Mouse (Mus musculus): ENCODE results near the gene Wfdc2. TPM values are rescaled to one million over a fixed set of nuclear protein-coding genes. Genes with fewer than 3 reads are reported as not detected.

The Wfdc2 gene
- total and polyA plus RNA-seq, 3 experiments: not detected

GRCm38 (mm10) chr2:164564346-164564745 lies 2.1 kb downstream of the Wfdc2 start:
- peaks cover 14% of the 10 kb centered on the region for H3K9me3 ChIP-seq (replicated peaks; ENCODE audit: low read length)
- H3K4me1 ChIP-seq (ENCODE audit: control insufficient read depth in 1 of 2, insufficient read depth in 2 of 2): no peaks in the 10 kb centered on the region
- H3K27ac ChIP-seq (ENCODE audit: insufficient read depth, low read depth): no peak overlapping the region
- H3K36me3 ChIP-seq (replicated peaks in 1 of 2; ENCODE audit: control insufficient read depth in 1 of 2, insufficient read depth in 1 of 2, low read length in 1 of 2): no peaks in the 10 kb centered on the region
- DNase-seq (ENCODE audit: extremely low read depth): no peak
- no peak overlapping the region for H3K4me2 ChIP-seq (ENCODE audit: insufficient read depth, low read depth, poor library complexity, severe bottlenecking)
- in situ Hi-C loops (cut with MboI; ENCODE audit: low pct_ligation_motif_present, low pct_unique_long_range_greater_than_20kb, low sequenced_read_pairs) (no loop called here), dilution Hi-C loops (cut with MboI; ENCODE audit: extremely low pct_ligation_motif_present, extremely low pct_unique_long_range_greater_than_20kb, low sequenced_read_pairs) (no loop called here)
- no peak overlapping the region for H3K4me3 ChIP-seq (replicated peaks in 1 of 3; ENCODE audit: low read depth in 2 of 3, low read length in 2 of 3, poor library complexity in 1 of 3)
- no peaks in the 10 kb centered on the region for H3K79me2 ChIP-seq (replicated peaks; ENCODE audit: control insufficient read depth, extremely low read depth, insufficient read depth, poor library complexity, severe bottlenecking)
- H3K9ac ChIP-seq (ENCODE audit: insufficient read depth, low read depth): no peak overlapping the region
- H3K27me3 ChIP-seq (replicated peaks): peaks cover 95% of the 10 kb centered on the region
- TF ChIP-seq BHLHE40 (IDR thresholded peaks at IDR 0.05; ENCODE audit: low read depth, low read length) (no peak), ZMIZ1 (IDR thresholded peaks at IDR 0.05; ENCODE audit: low read depth, low read length) (no peak), ZC3H11A (IDR thresholded peaks at IDR 0.05; ENCODE audit: low read depth, low read length) (no peak), CHD1 (IDR thresholded peaks at IDR 0.05; ENCODE audit: low read depth, low read length) (no peak), MXI1 (IDR thresholded peaks at IDR 0.05; ENCODE audit: low read depth, low read length) (no peak), RCOR1 (conservative IDR thresholded peaks at IDR 0.05; ENCODE audit: low read depth, low read length) (no peak), CHD2 (IDR thresholded peaks at IDR 0.05; ENCODE audit: low read length) (no peak), JUN (IDR thresholded peaks at IDR 0.05; ENCODE audit: insufficient read depth, low read depth, low read length) (no peak), SMC3 (IDR thresholded peaks at IDR 0.05; ENCODE audit: low read depth, low read length) (no peak), MYC (IDR thresholded peaks at IDR 0.05; ENCODE audit: low read depth, low read length) (no peak), HCFC1 (IDR thresholded peaks at IDR 0.05; ENCODE audit: low read depth, low read length) (no peak), NRF1 (IDR thresholded peaks at IDR 0.05; ENCODE audit: low read depth, low read length) (no peak), ZNF384 (IDR thresholded peaks at IDR 0.05; ENCODE audit: low read depth, low read length) (no peak), CTCF (conservative IDR thresholded peaks at IDR 0.05 in 1 of 2, IDR thresholded peaks at IDR 0.05 in 1 of 2; ENCODE audit: low read depth in 2 of 2, low read length in 2 of 2) (no peak), MAFK (IDR thresholded peaks at IDR 0.05; ENCODE audit: insufficient replicate concordance, low read length) (no peak)

DNA sequence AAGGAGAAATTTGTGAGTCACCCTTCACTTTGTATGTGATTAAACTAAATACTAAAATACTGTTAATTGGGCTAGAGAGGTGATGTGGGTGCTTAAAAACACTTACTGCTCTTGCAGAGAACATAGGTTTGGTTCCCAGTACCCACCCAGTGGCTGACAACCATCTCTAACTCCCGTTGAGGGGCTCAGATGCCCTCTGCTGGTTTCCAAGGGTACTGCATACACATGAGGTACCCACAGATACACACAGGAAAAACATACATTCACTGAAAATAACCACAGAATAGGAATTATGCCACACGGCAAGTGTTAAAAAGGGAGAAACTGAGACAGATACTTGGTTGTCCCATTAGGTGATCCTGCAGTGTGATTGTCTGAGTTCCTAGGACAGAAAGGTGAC lies 4.8 kb downstream of the Wfdc2 start:
- Histone ChIP-seq H3K27ac (ENCODE audit: insufficient read depth, low read depth) (no peak overlapping the region), H3K9me3 (replicated peaks; ENCODE audit: low read length) (peaks cover 14% of the 10 kb centered on the region), H3K4me1 (ENCODE audit: control insufficient read depth in 1 of 2, insufficient read depth in 2 of 2) (no peaks in the 10 kb centered on the region), H3K4me3 (replicated peaks in 1 of 3; ENCODE audit: low read depth in 2 of 3, low read length in 2 of 3, poor library complexity in 1 of 3) (no peak overlapping the region), H3K9ac (ENCODE audit: insufficient read depth, low read depth) (no peak overlapping the region), H3K27me3 (replicated peaks) (peaks cover 91% of the 10 kb centered on the region), H3K36me3 (replicated peaks in 1 of 2; ENCODE audit: control insufficient read depth in 1 of 2, insufficient read depth in 1 of 2, low read length in 1 of 2) (no peaks in the 10 kb centered on the region), H3K4me2 (ENCODE audit: insufficient read depth, low read depth, poor library complexity, severe bottlenecking) (no peak overlapping the region), H3K79me2 (replicated peaks; ENCODE audit: control insufficient read depth, extremely low read depth, insufficient read depth, poor library complexity, severe bottlenecking) (no peaks in the 10 kb centered on the region)
- no peak for DNase-seq (ENCODE audit: extremely low read depth)
- no peak for TF ChIP-seq TCF12 (IDR thresholded peaks at IDR 0.05; ENCODE audit: low read depth, low read length)
- TF ChIP-seq CTCF (conservative IDR thresholded peaks at IDR 0.05 in 1 of 2, IDR thresholded peaks at IDR 0.05 in 1 of 2; ENCODE audit: low read depth in 2 of 2, low read length in 2 of 2): peak; percentile 18 to 40; a peak in 2 of 4 replicates
- in situ Hi-C loops (cut with MboI; ENCODE audit: low pct_ligation_motif_present, low pct_unique_long_range_greater_than_20kb, low sequenced_read_pairs): no loop called here
- dilution Hi-C loops (cut with MboI; ENCODE audit: extremely low pct_ligation_motif_present, extremely low pct_unique_long_range_greater_than_20kb, low sequenced_read_pairs): no loop called here

Measured in CH12.LX (cell line).